Mouse (Mus musculus): ENCODE results near the gene Prmt1.

Prmt1 gene

DNA sequence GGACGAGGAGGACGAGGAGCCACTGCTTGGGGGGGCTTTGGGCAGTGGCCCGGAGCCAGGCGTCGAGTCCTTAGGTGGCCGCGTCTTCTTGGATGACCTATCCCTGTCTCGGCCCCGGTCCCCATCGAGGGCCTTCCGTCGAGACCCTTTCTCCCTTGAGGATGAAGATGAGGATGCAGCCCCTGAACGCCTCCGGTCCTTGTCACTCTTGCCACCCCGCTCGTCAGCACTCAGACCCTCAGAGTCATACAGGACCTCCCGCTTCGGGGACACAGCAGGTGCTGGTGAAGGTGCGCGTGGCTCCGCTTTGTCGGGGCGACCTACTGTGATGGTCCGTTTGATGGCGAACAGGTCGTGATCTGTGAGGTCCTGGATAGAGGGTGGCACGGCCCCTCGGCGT lies 20.8 kb upstream of the Prmt1 start:
- Histone ChIP-seq H3K36me3 (ENCODE audit: insufficient read depth, low read length) (peaks cover 98% of the 10 kb centered on the region), H3K9me3 (ENCODE audit: low read length) (no peaks in the 10 kb centered on the region), H3K27me3 (ENCODE audit: insufficient read depth, low read length) (peaks cover 3% of the 10 kb centered on the region; the same call in 1 of the 2 replicates), H3K4me1 (replicated peaks; ENCODE audit: low read depth, low read length) (peaks cover 66% of the 10 kb centered on the region), H3K4me3 (replicated peaks; ENCODE audit: low read length) (peak overlapping the region; percentile 67)
- no peak for TF ChIP-seq POU5F1 (IDR thresholded peaks at IDR 0.05; ENCODE audit: borderline replicate concordance, low read length)
- no peak for TF ChIP-seq NANOG (IDR thresholded peaks at IDR 0.05; ENCODE audit: borderline replicate concordance, low read length)
- TF ChIP-seq CTCF (conservative IDR thresholded peaks at IDR 0.05; ENCODE audit: low read length): no peak

DNA sequence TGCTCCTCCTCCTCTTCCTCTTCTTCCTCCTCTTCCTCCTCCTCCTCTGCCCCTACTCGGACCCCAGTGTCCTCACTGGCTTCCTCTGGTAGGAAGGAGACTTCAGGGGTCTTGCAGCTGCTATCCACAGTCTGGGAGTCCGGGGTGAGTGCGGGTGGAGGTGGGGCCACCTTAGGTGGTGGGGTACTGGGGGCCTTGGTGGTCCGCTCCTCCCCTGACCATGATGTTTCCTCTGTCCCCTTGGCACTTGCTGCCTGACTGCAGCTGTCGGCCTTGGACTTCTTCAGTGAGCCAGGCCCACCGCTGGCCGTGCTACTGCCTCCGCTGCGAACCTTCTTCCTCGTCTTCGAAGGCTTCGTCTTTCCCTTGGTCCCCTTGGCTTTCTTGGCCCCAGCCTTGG lies 20.1 kb upstream of the Prmt1 start:
- Histone ChIP-seq H3K4me1 (replicated peaks; ENCODE audit: low read depth, low read length) (peaks cover 68% of the 10 kb centered on the region), H3K4me3 (replicated peaks; ENCODE audit: low read length) (no peak overlapping the region), H3K36me3 (ENCODE audit: insufficient read depth, low read length) (peaks cover 98% of the 10 kb centered on the region), H3K9me3 (ENCODE audit: low read length) (no peaks in the 10 kb centered on the region), H3K27me3 (ENCODE audit: insufficient read depth, low read length) (peaks cover 3% of the 10 kb centered on the region; the same call in 1 of the 2 replicates)
- TF ChIP-seq NANOG (IDR thresholded peaks at IDR 0.05; ENCODE audit: borderline replicate concordance, low read length): no peak
- TF ChIP-seq POU5F1 (IDR thresholded peaks at IDR 0.05; ENCODE audit: borderline replicate concordance, low read length): no peak
- TF ChIP-seq CTCF (conservative IDR thresholded peaks at IDR 0.05; ENCODE audit: low read length): no peak

DNA sequence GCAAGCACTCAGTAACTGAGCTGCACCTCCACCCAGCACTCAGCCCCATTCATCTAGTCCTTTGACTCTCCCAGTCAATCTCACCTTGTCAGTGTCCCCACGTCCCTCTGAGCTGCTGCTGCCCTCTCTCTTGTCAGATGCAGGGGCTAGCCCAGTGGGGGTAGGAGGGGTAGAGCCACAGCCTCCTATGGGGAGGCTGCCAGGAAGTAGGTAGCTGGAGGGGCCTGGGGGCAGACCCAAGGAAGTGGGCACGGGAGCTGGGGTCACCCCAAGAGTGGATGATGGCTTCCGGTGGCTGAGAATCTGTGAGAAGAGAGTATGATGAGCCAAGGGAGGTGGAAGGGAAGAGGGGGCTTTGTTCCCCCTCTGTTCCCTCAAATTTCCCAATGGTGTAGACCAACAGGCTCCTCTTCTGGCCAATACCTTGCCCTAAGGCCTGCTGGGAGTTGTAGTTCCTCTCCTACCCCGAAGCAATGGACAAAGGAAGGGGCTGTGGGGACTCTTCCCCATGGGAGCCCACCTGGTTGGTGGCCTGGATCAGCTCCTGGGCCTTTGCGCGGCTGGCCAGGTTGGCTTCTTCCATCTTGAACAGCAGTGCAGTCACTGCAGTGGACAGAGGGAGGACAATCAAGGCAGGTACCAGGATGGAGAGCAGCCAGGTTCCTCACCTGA lies 19.1 kb upstream of the Prmt1 start:
- Histone ChIP-seq H3K4me1 (replicated peaks; ENCODE audit: low read depth, low read length) (peaks cover 75% of the 10 kb centered on the region), H3K27me3 (ENCODE audit: insufficient read depth, low read length) (peaks cover 3% of the 10 kb centered on the region; the same call in 1 of the 2 replicates), H3K4me3 (replicated peaks; ENCODE audit: low read length) (no peak overlapping the region), H3K9me3 (ENCODE audit: low read length) (no peaks in the 10 kb centered on the region), H3K36me3 (ENCODE audit: insufficient read depth, low read length) (peaks cover 98% of the 10 kb centered on the region)
- TF ChIP-seq NANOG (IDR thresholded peaks at IDR 0.05; ENCODE audit: borderline replicate concordance, low read length) (no peak), POU5F1 (IDR thresholded peaks at IDR 0.05; ENCODE audit: borderline replicate concordance, low read length) (no peak), CTCF (conservative IDR thresholded peaks at IDR 0.05; ENCODE audit: low read length) (no peak)

DNA sequence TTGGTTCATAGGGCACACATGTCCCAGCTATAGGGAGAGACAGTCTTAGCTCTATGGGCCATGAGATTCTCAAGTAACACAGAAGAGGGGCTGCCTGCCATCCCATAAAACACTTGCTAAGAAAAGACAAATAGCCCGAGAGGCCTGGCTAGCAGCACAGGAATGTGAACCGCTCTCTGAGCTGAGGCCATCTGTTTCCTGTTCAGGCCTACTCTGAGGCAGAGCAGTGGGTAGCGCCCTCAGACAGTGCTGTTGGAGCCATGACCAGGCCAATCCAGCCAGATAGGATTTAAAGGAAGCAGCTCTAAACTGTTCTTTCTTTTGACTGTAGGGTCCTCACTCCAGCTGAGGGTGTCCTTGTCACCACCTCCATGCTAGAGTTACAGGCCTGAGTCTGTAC lies 18.2 kb upstream of the Prmt1 start:
- peaks cover 3% of the 10 kb centered on the region; the same call in 1 of the 2 replicates for H3K27me3 ChIP-seq (ENCODE audit: insufficient read depth, low read length)
- H3K4me3 ChIP-seq (replicated peaks; ENCODE audit: low read length): no peak overlapping the region
- TF ChIP-seq NANOG (IDR thresholded peaks at IDR 0.05; ENCODE audit: borderline replicate concordance, low read length) (no peak), CTCF (conservative IDR thresholded peaks at IDR 0.05; ENCODE audit: low read length) (no peak), POU5F1 (IDR thresholded peaks at IDR 0.05; ENCODE audit: borderline replicate concordance, low read length) (no peak)
- H3K4me1 ChIP-seq (replicated peaks; ENCODE audit: low read depth, low read length): peaks cover 79% of the 10 kb centered on the region
- peaks cover 98% of the 10 kb centered on the region for H3K36me3 ChIP-seq (ENCODE audit: insufficient read depth, low read length)
- no peaks in the 10 kb centered on the region for H3K9me3 ChIP-seq (ENCODE audit: low read length)

DNA sequence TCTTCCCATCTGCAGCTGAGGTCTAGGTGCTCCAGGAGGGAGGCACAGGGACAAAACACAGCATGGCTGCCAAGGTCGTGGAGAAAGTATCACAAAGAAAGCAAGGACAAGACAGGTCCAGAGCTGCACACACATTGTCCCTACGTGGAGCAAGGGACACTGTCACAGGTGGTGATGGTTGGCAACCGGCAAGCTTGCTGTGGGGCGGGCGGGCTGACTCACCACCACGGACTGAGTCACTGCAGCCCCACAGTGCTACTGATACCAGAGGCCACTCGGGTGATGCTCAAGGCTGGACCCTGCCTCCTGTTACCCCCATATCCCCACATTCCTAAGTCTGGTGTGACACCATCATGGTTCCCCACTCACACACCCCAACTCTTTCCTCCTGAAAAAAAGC lies 16.1 kb upstream of the Prmt1 start:
- Histone ChIP-seq H3K36me3 (ENCODE audit: insufficient read depth, low read length) (peaks cover 80% of the 10 kb centered on the region), H3K4me3 (replicated peaks; ENCODE audit: low read length) (no peak overlapping the region), H3K9me3 (ENCODE audit: low read length) (no peaks in the 10 kb centered on the region), H3K4me1 (replicated peaks; ENCODE audit: low read depth, low read length) (peaks cover 74% of the 10 kb centered on the region), H3K27me3 (ENCODE audit: insufficient read depth, low read length) (no peaks in the 10 kb centered on the region)
- TF ChIP-seq NANOG (IDR thresholded peaks at IDR 0.05; ENCODE audit: borderline replicate concordance, low read length): no peak
- TF ChIP-seq POU5F1 (IDR thresholded peaks at IDR 0.05; ENCODE audit: borderline replicate concordance, low read length): no peak

DNA sequence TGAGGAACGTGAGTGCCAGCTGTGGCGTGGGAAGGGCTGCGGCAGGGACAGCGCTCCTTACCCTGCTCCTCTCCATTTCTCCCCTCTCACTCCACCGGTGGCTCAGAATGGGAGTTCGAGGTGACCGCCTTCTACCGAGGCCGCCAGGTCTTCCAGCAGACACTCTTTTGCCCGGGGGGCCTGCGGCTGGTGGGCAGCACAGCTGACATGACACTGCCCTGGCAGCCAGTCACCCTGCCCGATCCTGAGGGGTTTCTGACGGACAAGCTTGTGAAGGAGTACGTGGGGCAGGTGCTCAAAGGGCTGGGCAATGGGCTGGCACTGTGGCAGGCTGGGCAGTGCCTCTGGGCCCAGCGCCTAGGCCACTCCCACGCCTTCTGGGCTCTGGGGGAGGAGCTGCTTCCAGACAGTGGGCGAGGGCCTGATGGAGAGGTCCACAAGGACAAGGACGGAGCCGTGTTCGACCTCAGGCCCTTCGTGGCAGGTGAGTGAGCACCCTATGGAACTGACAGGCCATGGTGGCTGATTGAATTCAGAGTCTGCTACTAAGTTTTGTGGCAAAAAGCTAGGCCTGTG lies 14.3 kb upstream of the Prmt1 start:
- Histone ChIP-seq H3K4me3 (replicated peaks; ENCODE audit: low read length) (peak overlapping the region; percentile 20; the same call in 1 of the 2 replicates), H3K9me3 (ENCODE audit: low read length) (no peaks in the 10 kb centered on the region), H3K27me3 (ENCODE audit: insufficient read depth, low read length) (no peaks in the 10 kb centered on the region), H3K36me3 (ENCODE audit: insufficient read depth, low read length) (peaks cover 69% of the 10 kb centered on the region), H3K4me1 (replicated peaks; ENCODE audit: low read depth, low read length) (peaks cover 69% of the 10 kb centered on the region)
- TF ChIP-seq POU5F1 (IDR thresholded peaks at IDR 0.05; ENCODE audit: borderline replicate concordance, low read length) (no peak), NANOG (IDR thresholded peaks at IDR 0.05; ENCODE audit: borderline replicate concordance, low read length) (no peak), CTCF (conservative IDR thresholded peaks at IDR 0.05; ENCODE audit: low read length) (no peak)

DNA sequence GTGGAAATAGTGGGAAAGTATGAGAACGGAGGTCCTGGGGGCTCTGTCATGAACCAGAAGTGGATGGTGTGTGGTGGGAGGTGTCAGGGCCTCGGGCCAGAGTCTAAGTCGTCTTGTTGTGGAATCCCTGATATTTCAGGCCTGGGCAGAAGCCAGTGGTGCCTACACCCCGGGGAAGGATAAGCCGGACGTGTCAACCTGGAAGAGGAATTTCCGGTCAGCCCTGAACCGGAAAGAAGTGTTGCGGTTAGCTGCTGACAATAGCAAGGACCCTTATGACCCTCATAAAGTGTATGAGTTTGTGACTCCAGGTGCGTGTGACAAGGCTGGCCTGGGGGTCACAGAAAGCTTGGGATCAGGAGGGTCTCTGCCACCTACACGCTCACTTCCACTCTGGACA lies 13.4 kb upstream of the Prmt1 start:
- Histone ChIP-seq H3K4me3 (replicated peaks; ENCODE audit: low read length) (peak overlapping the region; percentile 20; the same call in 1 of the 2 replicates), H3K4me1 (replicated peaks; ENCODE audit: low read depth, low read length) (peaks cover 73% of the 10 kb centered on the region), H3K36me3 (ENCODE audit: insufficient read depth, low read length) (peaks cover 70% of the 10 kb centered on the region), H3K9me3 (ENCODE audit: low read length) (no peaks in the 10 kb centered on the region), H3K27me3 (ENCODE audit: insufficient read depth, low read length) (no peaks in the 10 kb centered on the region)
- TF ChIP-seq POU5F1 (IDR thresholded peaks at IDR 0.05; ENCODE audit: borderline replicate concordance, low read length) (no peak), CTCF (conservative IDR thresholded peaks at IDR 0.05; ENCODE audit: low read length) (no peak), NANOG (IDR thresholded peaks at IDR 0.05; ENCODE audit: borderline replicate concordance, low read length) (no peak)

DNA sequence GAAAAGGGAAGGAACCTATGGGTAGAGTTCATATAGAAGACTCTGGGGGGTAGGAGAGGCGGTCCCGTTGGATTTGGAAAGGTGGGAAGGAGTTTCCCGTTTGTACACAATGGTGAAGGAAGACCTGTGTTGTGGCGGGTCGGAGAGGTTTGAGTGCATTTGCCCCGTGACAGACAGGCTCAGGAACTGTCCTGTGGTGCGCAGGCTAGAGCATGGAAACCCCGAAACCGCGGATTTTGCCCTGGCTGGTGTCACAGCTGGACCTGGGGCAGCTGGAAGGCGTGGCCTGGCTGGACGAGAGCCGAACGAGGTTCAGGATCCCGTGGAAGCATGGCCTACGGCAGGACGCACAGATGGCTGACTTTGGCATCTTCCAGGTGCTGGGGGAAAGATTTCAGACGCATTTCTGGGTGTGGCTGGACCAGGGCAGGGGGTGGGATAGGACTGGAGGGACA lies 12.2 kb upstream of the Prmt1 start, which contains the start of gene Bcl2l12:
Bcl2l12 (minus strand) TSS at position 212 of the 455 bp plus-strand sequence.
- Histone ChIP-seq H3K4me1 (replicated peaks; ENCODE audit: low read depth, low read length) (peaks cover 83% of the 10 kb centered on the region), H3K9me3 (ENCODE audit: low read length) (no peaks in the 10 kb centered on the region), H3K27me3 (ENCODE audit: insufficient read depth, low read length) (no peaks in the 10 kb centered on the region), H3K4me3 (replicated peaks; ENCODE audit: low read length) (peak within 1 kb of the TSS; percentile 91), H3K36me3 (ENCODE audit: insufficient read depth, low read length) (peaks cover 71% of the 10 kb centered on the region)
- TF ChIP-seq NANOG (IDR thresholded peaks at IDR 0.05; ENCODE audit: borderline replicate concordance, low read length) (no peak), CTCF (conservative IDR thresholded peaks at IDR 0.05; ENCODE audit: low read length) (no peak), POU5F1 (IDR thresholded peaks at IDR 0.05; ENCODE audit: borderline replicate concordance, low read length) (no peak)

All from E14TG2a.4 (cell line).